Mouse (Mus musculus) pancreas, adult 10 weeks (tissue): ENCODE measurements around the gene Dnase1l2. TPM values are rescaled to one million over a fixed set of nuclear protein-coding genes. Genes with fewer than 3 reads are reported as not detected.

Experiments
- polyA plus RNA-seq: library from polyadenylated mRNA; stranded (reverse); fragments of 350-450 nt; fragmentation: Illumina TruSeq; extraction: RNeasy Lipid Tissue Mini Kit (QIAGEN cat#74804); gene quantifications from one replicate; pipeline ENCODE4 v1.2.3, GENCODE M21; 2015; ENCODE audit warnings: low read depth, low replicate concordance; ENCODE audit not compliant: insufficient read depth

The Dnase1l2 gene
- 1.9 TPM for polyA plus RNA-seq

GRCm38 (mm10) chr17:24442632-24443155 lies at the start of gene Dnase1l2:
Gene Dnase1l2 (minus strand): TSS chr17:24443105.

GRCm38 (mm10) chr17:24488186-24488661 lies 45.3 kb upstream of the Dnase1l2 start, which contains the start of gene Caskin1:
Gene Caskin1 (plus strand): TSS chr17:24488601.

GRCm38 (mm10) chr17:24478663-24479380 lies 35.9 kb upstream of the Dnase1l2 start, which contains the start of gene Mlst8:
Gene Mlst8 (minus strand): TSS chr17:24479078.

GRCm38 (mm10) chr17:24473612-24474275 lies 30.8 kb upstream of the Dnase1l2 start, which contains the start of gene Bricd5:
Gene Bricd5 (plus strand): TSS chr17:24473884.

GRCm38 (mm10) chr17:24469910-24470602 lies 27.2 kb upstream of the Dnase1l2 start, which contains the start of the genes E4f1 and Pgp:
Gene E4f1 (minus strand): TSS chr17:24470313.
Gene Pgp (plus strand): TSS chr17:24470392.

GRCm38 (mm10) chr17:24426471-24427169 lies 16.3 kb downstream of the Dnase1l2 start, which contains the start of gene Eci1:
Gene Eci1 (plus strand): TSS chr17:24426641.

GRCm38 (mm10) chr17:24414230-24414976 lies 28.5 kb downstream of the Dnase1l2 start, which contains the start of gene Rnps1:
Gene Rnps1 (plus strand): TSS chr17:24414565.

Other genes with a start within 250 kb of the Dnase1l2 start
- 3.8 TPM for gene Tbc1d24, start 237.5 kb downstream of the Dnase1l2 start, polyA plus RNA-seq
- 1.0 TPM for gene Ntn3, start 233.6 kb downstream of the Dnase1l2 start, polyA plus RNA-seq
- gene Tedc2, start 222.3 kb downstream of the Dnase1l2 start, polyA plus RNA-seq: 2.9 TPM
- not detected for gene Ccnf, start 191.6 kb downstream of the Dnase1l2 start, polyA plus RNA-seq
- gene Abca17, start 92.0 kb downstream of the Dnase1l2 start, polyA plus RNA-seq: not detected
- gene Abca3, start 91.2 kb downstream of the Dnase1l2 start, polyA plus RNA-seq: 7.3 TPM
- gene Rnps1, start 28.5 kb downstream of the Dnase1l2 start, polyA plus RNA-seq: 19.0 TPM
- gene Eci1, start 16.5 kb downstream of the Dnase1l2 start, polyA plus RNA-seq: 17.2 TPM
- gene E4f1, start 27.2 kb upstream of the Dnase1l2 start, polyA plus RNA-seq: 22.8 TPM
- gene Pgp, start 27.3 kb upstream of the Dnase1l2 start, polyA plus RNA-seq: 5.2 TPM
- gene Bricd5, start 30.8 kb upstream of the Dnase1l2 start, polyA plus RNA-seq: not detected
- 3.5 TPM for gene Mlst8, start 36.0 kb upstream of the Dnase1l2 start, polyA plus RNA-seq
- gene Caskin1, start 45.5 kb upstream of the Dnase1l2 start, polyA plus RNA-seq: 0.26 TPM
- 28.2 TPM for gene Traf7, start 84.8 kb upstream of the Dnase1l2 start, polyA plus RNA-seq
- gene Rab26, start 91.1 kb upstream of the Dnase1l2 start, polyA plus RNA-seq: 35.0 TPM
- gene Pkd1, start 106.7 kb upstream of the Dnase1l2 start, polyA plus RNA-seq: 26.9 TPM
- 50.0 TPM for gene Tsc2, start 189.5 kb upstream of the Dnase1l2 start, polyA plus RNA-seq
- gene Nthl1, start 189.6 kb upstream of the Dnase1l2 start, polyA plus RNA-seq: 3.5 TPM
- 48.3 TPM for gene Slc9a3r2, start 207.2 kb upstream of the Dnase1l2 start, polyA plus RNA-seq
- gene Npw, start 215.4 kb upstream of the Dnase1l2 start, polyA plus RNA-seq: 1.6 TPM
- 21.6 TPM for gene Zfp598, start 226.6 kb upstream of the Dnase1l2 start, polyA plus RNA-seq
- gene Syngr3, start 246.8 kb upstream of the Dnase1l2 start, polyA plus RNA-seq: 0.44 TPM